Mouse (Mus musculus) limb, embryonic 13.5 days (tissue): Measurements from ENCODE around the gene Cep170. TPM values are rescaled to one million over a fixed set of nuclear protein-coding genes. Genes with fewer than 3 reads are reported as not detected.
A peak's percentile ranks its signal among the peaks of the same experiment; 100 is the strongest.

Experiments
- ATAC-seq: fragments of 200-750 bp; cut with Nextera tagmentation; 2 replicates; pipeline ENCODE4 v1.8.0; 2017; ENCODE audit warnings: low read depth, moderate number of reproducible peaks, moderate TSS enrichment; ENCODE audit not compliant: low FRiP score
- H3K27ac ChIP-seq: fragments of 300-500 bp; sonication (generic); 2 replicates; pipeline ENCODE4 v1.5.1; 2015; ENCODE audit warnings: inconsistent platforms, mild to moderate bottlenecking, moderate library complexity
- H3K27me3 ChIP-seq: fragments of 300-500 bp; sonication (generic); 2 replicates; pipeline ENCODE4 v1.6.1; 2015; ENCODE audit warnings: mild to moderate bottlenecking, inconsistent platforms
- H3K36me3 ChIP-seq: fragments of 300-500 bp; sonication (generic); 2 replicates; pipeline ENCODE4 v1.6.1; 2015; ENCODE audit warnings: inconsistent platforms, mild to moderate bottlenecking, moderate library complexity
- H3K4me1 ChIP-seq: fragments of 300-500 bp; sonication (generic); 2 replicates; pipeline ENCODE4 v1.6.1; 2015; ENCODE audit warnings: inconsistent platforms
- H3K4me2 ChIP-seq: fragments of 300-500 bp; sonication (generic); replicated peaks from 2 replicates; pipeline ENCODE4 v1.6.1; 2015; ENCODE audit warnings: inconsistent platforms, mild to moderate bottlenecking, moderate library complexity
- H3K4me3 ChIP-seq: fragments of 300-500 bp; sonication (generic); 2 replicates; pipeline ENCODE4 v1.5.1; 2015; ENCODE audit warnings: moderate library complexity, mild to moderate bottlenecking, inconsistent platforms
- H3K9ac ChIP-seq: fragments of 300-500 bp; sonication (generic); 2 replicates; pipeline ENCODE4 v1.6.1; 2015; ENCODE audit warnings: mild to moderate bottlenecking, inconsistent platforms
- H3K9me3 ChIP-seq: fragments of 300-500 bp; sonication (generic); 2 replicates; pipeline ENCODE4 v1.6.1; 2016; ENCODE audit warnings: inconsistent platforms
- WGBS: fragments of 180-500 bp; shearing (Covaris S2); methylation state at CpG from one replicate; pipeline ENCODE4 v1.1.7; 2015; 5-methylcytosine and 5-hydroxymethylcytosine counted together
- microRNA counts: library from miRNA; unstranded; fragments of <30 nt; microRNA quantifications from one replicate; lab custom pipeline; 2016
- microRNA-seq: library from miRNA; unstranded; fragments of <30 nt; microRNA quantifications from one replicate; pipeline ENCODE4, GENCODE M21; 2016
- polyA plus RNA-seq: library from polyadenylated mRNA; unstranded; fragments of >200 nt; fragmentation: Nextera tagmentation; extraction: Ambion mirVana; gene quantifications from 2 replicates; pipeline ENCODE4 v1.2.1, GENCODE M21; 2015

Cep170 gene
- polyA plus RNA-seq, 1 experiment from 2014 or later, result 34.8 TPM

GRCm38 (mm10) chr1:176723858-176724713 lies 89.8 kb downstream of the Cep170 start:
- ATAC-seq, result no peak
- 74% methylated on average over 8 of the region's 8 CpGs for whole genome bisulfite sequencing

DNA sequence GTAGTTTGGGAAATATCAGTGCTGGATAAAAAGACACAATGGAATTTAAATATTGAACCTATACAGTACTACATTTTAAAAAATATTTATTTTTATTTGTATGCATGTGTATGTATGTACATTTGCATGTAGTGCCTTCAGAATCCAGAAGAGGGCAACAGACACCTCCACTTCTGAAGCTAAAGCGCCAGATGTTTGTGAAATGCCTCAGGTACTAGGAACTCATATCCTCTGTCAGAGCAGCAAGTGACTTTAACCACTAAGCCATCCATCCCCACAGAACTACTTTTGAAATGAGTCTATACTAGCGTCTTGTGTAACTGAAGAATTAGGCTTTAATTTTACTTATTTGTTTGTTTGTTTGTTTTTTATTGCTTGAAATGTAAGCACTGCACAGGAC lies 101.4 kb downstream of the Cep170 start:
- no peak overlapping the region for H3K9ac ChIP-seq
- ATAC-seq, result 0 out of 2 replicates have a peak, but pooled peaks have one; percentile 32
- no peaks in the 10 kb centered on the region for H3K27me3 ChIP-seq
- no peak overlapping the region for H3K27ac ChIP-seq
- H3K36me3 ChIP-seq, result no peaks in the 10 kb centered on the region
- no peaks in the 10 kb centered on the region for H3K9me3 ChIP-seq
- no peaks in the 10 kb centered on the region for H3K4me1 ChIP-seq
- 32% methylated on average over 2 of the region's 2 CpGs for WGBS
- no peak overlapping the region for H3K4me3 ChIP-seq
- H3K4me2 ChIP-seq, result no peak overlapping the region

More at GRCm38 (mm10) chr1:176723858-176724713, 89.8 kb downstream of the Cep170 start:
- no peak overlapping the region for H3K27ac ChIP-seq
- H3K9ac ChIP-seq, result no peak overlapping the region
- no peak overlapping the region for H3K4me2 ChIP-seq
- no peaks in the 10 kb centered on the region for H3K4me1 ChIP-seq
- no peak overlapping the region for H3K4me3 ChIP-seq
- no peaks in the 10 kb centered on the region for H3K36me3 ChIP-seq
- H3K27me3 ChIP-seq, result no peaks in the 10 kb centered on the region
- H3K9me3 ChIP-seq, result no peaks in the 10 kb centered on the region

GRCm38 (mm10) chr1:176700226-176700625 lies 113.6 kb downstream of the Cep170 start:
- WGBS, result 87% methylated on average over 1 of the region's 1 CpGs
- no peak overlapping the region for H3K4me3 ChIP-seq
- no peak overlapping the region for H3K9ac ChIP-seq
- H3K9me3 ChIP-seq, result no peaks in the 10 kb centered on the region
- no peak for ATAC-seq
- H3K27ac ChIP-seq, result no peak overlapping the region
- H3K36me3 ChIP-seq, result no peaks in the 10 kb centered on the region
- no peak overlapping the region for H3K4me2 ChIP-seq
- no peaks in the 10 kb centered on the region for H3K27me3 ChIP-seq
- H3K4me1 ChIP-seq, result no peaks in the 10 kb centered on the region

DNA sequence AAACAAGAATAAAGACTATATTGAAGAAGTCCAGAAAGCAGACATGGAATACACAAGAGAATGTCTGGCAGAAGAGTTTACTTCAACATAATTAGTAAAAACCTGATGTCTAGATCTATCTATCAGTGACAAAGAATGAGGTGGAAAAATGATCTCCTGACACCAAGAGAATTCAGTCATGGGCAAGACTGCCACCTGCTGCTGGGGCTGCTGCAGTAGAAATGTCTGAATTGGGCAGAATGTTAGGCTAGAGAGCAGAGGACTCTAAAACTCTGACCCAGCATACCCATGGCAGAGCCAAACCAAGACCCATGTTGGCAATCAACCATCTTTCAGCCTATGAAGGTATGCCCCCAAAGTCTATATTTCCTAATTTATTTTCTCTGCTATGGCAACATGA lies 114.1 kb downstream of the Cep170 start:
- Histone ChIP-seq H3K9ac (no peak overlapping the region), H3K27ac (no peak overlapping the region), H3K4me2 (no peak overlapping the region), H3K27me3 (no peaks in the 10 kb centered on the region), H3K9me3 (no peaks in the 10 kb centered on the region), H3K4me1 (no peaks in the 10 kb centered on the region), H3K4me3 (no peak overlapping the region), H3K36me3 (no peaks in the 10 kb centered on the region)
- no peak for ATAC-seq

- H3K4me2 ChIP-seq, result no peak overlapping the region
- no peak overlapping the region for H3K9ac ChIP-seq
- H3K36me3 ChIP-seq, result no peaks in the 10 kb centered on the region
- H3K4me3 ChIP-seq, result no peak overlapping the region
- H3K4me1 ChIP-seq, result no peaks in the 10 kb centered on the region
- no peaks in the 10 kb centered on the region for H3K27me3 ChIP-seq
- 81% methylated on average over 3 of the region's 3 CpGs for WGBS
- no peaks in the 10 kb centered on the region for H3K9me3 ChIP-seq
- H3K27ac ChIP-seq, result no peak overlapping the region
- no peak for ATAC-seq
These were observed 115.2 kb downstream of the Cep170 start for GRCm38 (mm10) chr1:176698647-176699046.

DNA sequence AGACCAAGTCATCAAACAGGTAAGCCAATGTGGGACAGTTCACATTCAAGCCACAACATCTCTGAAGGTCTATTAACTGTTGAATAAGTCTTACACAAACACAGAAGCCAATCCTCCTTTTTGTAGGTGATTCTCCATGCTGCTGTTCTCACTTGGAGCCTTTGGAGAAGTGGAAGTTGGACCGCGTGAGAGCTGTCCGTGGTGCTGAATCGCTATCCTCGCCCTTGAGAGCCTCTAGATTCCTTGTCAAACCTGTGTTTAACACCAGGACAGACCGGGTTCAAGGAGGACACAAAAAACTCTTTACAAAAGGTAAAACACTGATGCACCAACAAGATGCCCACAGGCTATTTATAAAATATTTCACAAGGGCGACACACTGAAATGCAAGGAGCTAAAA lies 116.8 kb downstream of the Cep170 start:
- no peak overlapping the region for H3K9ac ChIP-seq
- no peaks in the 10 kb centered on the region for H3K4me1 ChIP-seq
- no peak for ATAC-seq
- H3K9me3 ChIP-seq, result no peaks in the 10 kb centered on the region
- H3K27me3 ChIP-seq, result no peaks in the 10 kb centered on the region
- no peak overlapping the region for H3K4me2 ChIP-seq
- no peak overlapping the region for H3K27ac ChIP-seq
- no peaks in the 10 kb centered on the region for H3K36me3 ChIP-seq
- WGBS, result 15% methylated on average over 7 of the region's 7 CpGs
- no peak overlapping the region for H3K4me3 ChIP-seq

- Histone ChIP-seq H3K4me2 (no peak overlapping the region), H3K9ac (no peak overlapping the region), H3K4me1 (no peaks in the 10 kb centered on the region), H3K27me3 (no peaks in the 10 kb centered on the region), H3K4me3 (no peak overlapping the region), H3K9me3 (no peaks in the 10 kb centered on the region), H3K36me3 (no peaks in the 10 kb centered on the region), H3K27ac (no peak overlapping the region)
- no peak for ATAC-seq
- 94% methylated on average over 11 of the region's 11 CpGs for WGBS
These were observed 122.8 kb downstream of the Cep170 start for GRCm38 (mm10) chr1:176691101-176691500.

DNA sequence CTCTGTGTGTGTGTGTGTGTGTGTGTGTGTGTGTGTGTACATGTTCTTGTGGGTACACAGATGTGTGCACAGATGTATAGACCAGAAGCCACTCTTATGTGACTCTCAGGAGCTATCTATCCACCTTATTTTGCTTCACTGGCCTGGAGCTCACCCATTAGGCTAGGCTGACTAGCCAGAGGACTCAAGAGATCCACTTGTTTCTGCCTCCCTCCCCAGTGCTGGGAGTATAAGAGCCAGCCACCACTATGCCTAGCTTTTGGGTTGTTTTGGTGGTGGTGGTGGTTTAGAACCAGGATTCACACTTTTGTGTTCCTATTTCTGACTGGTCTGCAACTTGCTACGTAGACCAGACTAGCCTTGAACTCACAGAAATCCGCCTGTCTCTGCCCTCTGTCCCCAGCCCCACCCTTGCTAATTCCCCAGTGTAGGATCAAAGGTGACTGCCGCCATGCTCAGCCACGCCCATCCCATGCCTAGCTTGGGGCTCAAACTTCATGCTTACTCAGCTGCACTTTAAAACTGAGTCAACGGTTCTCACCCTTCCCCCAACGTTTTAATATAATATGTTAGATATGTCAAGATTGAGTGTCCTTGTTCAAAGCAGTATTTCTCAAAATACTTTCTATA lies 125.5 kb downstream of the Cep170 start:
- no peaks in the 10 kb centered on the region for H3K9me3 ChIP-seq
- no peak overlapping the region for H3K4me2 ChIP-seq
- WGBS, result 80% methylated on average over 6 of the region's 6 CpGs
- H3K9ac ChIP-seq, result no peak overlapping the region
- H3K4me1 ChIP-seq, result no peaks in the 10 kb centered on the region
- H3K27ac ChIP-seq, result no peak overlapping the region
- no peaks in the 10 kb centered on the region for H3K36me3 ChIP-seq
- no peak overlapping the region for H3K4me3 ChIP-seq
- no peaks in the 10 kb centered on the region for H3K27me3 ChIP-seq
- no peak for ATAC-seq

MicroRNA genes within 50 kb of the gene (microRNA counts, 519-probe panel; counts per million panel counts)
- 3,726 counts per million, percentile 70 among the panel's probes with 10 or more counts for microRNA mmu-miR-350 (lab: Ali Mortazavi, UCI)

Small RNA genes lying within 50 kb of the gene (microRNA-seq; reads per million reads assigned to microRNA genes)
- 378 reads per million, percentile 68 among the genes with 10 or more reads in this experiment for gene Mir350

Other genes starting within 250 kb of the Cep170 start
- gene Sdccag8, start 593 bp upstream of the Cep170 start, polyA plus RNA-seq, result 15.5 and 19.8 TPM in 2 replicates